Mouse (Mus musculus): Measurements from ENCODE around the gene Tex13b.
"Not testable (repeated sequence)": the region's sequence is repeated elsewhere in the genome, so short reads cannot be mapped to it uniquely, and the experiment has no call there.

DNA sequence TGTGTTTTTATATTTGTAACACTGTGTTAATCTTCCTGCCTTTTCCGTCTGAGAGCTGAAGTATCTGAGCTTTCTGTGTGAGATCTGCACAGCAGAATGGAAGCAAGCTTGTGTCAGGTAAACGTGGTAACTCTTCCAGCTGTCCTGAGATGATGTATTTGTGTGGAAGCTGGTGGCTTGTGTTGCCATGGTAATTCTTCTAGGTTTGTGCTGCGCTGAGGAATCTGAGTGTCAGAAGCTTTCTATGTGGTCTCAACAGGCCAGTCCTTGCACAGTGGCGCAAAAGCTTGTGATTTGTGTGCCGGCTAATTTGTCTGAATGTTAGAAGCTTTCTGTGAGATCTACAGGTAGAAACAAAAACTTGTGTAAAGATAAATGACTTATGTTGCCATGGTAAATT, 43.8 kb upstream of the Tex13b start:
- TF ChIP-seq ZC3H11A (IDR thresholded peaks at IDR 0.05; ENCODE audit: borderline replicate concordance, low read depth, low read length); HCFC1 (IDR thresholded peaks at IDR 0.05; ENCODE audit: borderline replicate concordance, insufficient read depth, low read length); MAFK (IDR thresholded peaks at IDR 0.05; ENCODE audit: insufficient read depth, low read depth, low read length); ZNF384 (IDR thresholded peaks at IDR 0.05; ENCODE audit: low read depth, low read length); CHD2 (IDR thresholded peaks at IDR 0.05; ENCODE audit: low read depth, low read length): not testable (repeated sequence)

Data from ES-E14 (cell line).